Mouse (Mus musculus) G1E (cell line): ENCODE measurements around the gene Gm15737.

ENCODE experiments used
- CTCF ChIP-seq: IDR thresholded peaks from 2 replicates; pipeline ENCODE4 v1.5.1; 2012; ENCODE audit warnings: low read depth, low read length, inconsistent platforms, mixed read lengths
- GATA1 ChIP-seq: IDR thresholded peaks from 2 replicates; pipeline ENCODE4 v1.6.1; 2012; ENCODE audit warnings: borderline replicate concordance, low read length, inconsistent platforms, mixed read lengths
- POLR2AphosphoS5 ChIP-seq: IDR thresholded peaks from 2 replicates; pipeline ENCODE4 v1.6.1; 2012; ENCODE audit warnings: low read depth, low read length, inconsistent platforms; ENCODE audit not compliant: insufficient replicate concordance
- TAL1 ChIP-seq: conservative IDR thresholded peaks from 2 replicates; pipeline ENCODE4 v1.6.1; 2012; ENCODE audit warnings: low read depth, low read length, inconsistent platforms, mixed read lengths

DNA sequence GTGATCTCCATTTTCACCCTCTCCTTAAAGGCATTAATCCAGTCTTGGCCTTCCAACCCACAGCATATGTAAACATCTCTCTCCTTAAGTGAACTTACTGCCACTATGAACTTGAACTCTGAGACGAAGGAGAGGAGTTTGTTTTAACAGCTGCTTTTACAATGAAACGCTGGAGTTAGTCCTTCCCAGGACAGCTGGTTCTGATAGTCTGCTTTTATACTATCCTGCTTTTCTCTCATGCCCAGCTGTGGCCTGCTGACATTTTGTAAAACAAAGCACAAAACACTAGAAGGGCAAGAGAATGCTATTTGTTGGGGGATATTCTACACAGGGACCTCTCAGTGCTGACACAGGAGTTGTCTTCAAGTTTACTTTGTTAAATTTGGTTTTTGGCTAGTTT is 27.2 kb upstream of the Gm15737 start:
- no peak for TF ChIP-seq CTCF
- no peak for TF ChIP-seq TAL1
- TF ChIP-seq GATA1: no peak
- no peak for TF ChIP-seq POLR2AphosphoS5
